Mouse (Mus musculus) thymus, postnatal 10 days (tissue): ENCODE measurements around the gene Ptpra.

Experiments used
- DNase-seq, 2 experiments: peaks; one replicate each; pipeline ENCODE4 v3.0.0; 2021; ENCODE audit warnings: low spot score in 2 of 2

The Ptpra gene

GRCm38 (mm10) chr2:130442162-130442561 is 7.9 kb upstream of the Ptpra start:
- DNase-seq: no peak

DNA sequence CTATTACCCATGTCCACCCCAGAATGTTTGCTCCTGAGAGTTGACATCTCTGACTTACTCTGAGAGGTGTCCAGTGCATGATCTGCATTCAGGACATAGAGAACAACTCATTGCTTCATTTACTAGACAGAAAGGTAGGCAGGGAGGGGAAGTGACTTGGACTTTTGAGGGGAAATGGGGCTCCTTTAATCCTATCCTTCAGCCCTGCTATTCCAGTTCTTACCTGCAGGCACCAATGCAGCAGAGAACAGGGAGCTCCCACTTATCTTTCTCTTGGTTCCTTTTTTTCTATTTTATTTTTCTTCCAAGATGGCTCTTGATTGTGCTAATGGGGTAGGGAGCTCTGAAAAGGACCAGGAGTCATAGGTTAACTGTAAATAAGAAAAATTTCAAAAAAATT is 1.6 kb upstream of the Ptpra start:
- DNase-seq: no peak

DNA sequence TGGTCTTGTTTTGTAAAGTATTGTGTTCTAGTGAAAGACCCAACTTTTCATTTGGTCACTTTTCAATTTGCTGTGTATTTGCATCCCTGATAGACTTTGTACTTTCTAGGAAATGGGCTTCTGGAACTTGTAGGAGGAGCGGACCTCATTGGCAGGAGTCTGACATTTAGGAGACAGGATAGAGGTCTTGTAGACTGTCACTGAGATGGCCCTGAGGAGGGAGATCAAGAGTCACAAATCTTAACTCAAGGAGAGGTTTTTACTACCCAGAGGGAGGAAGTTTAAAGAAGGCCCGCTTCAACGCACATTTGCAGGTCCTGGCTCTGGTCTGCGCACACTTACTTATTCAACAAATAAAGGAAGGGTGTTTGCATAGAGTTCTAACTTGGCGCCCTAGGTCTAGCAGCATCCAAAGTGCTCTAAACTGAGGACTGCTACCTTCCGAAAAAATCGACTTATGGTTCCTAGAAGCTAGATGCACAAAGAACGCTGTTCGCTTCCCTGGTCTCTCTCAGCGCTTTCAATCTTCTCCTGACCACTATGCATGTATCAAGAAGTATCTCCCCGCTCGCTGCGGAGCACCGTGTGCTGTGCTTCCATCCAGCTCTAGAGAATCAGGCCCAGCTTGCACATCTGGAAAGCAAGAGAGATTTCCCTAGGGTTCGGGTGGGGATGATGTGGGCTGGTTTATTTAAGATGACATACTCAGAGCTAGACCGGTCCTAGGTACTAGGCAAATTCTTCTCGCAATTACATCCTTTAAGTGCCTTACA is 871 bp upstream of the Ptpra start:
- no peak for DNase-seq

GRCm38 (mm10) chr2:130450434-130450796 is 337 bp downstream of the Ptpra start:
- DNase-seq: peak; percentile 56 to 59

GRCm38 (mm10) chr2:130451086-130451726 is 1.1 kb downstream of the Ptpra start:
- no peak for DNase-seq

- no peak for DNase-seq
These were observed 1.6 kb downstream of the Ptpra start for GRCm38 (mm10) chr2:130451727-130452090.

GRCm38 (mm10) chr2:130452266-130452665 is 2.2 kb downstream of the Ptpra start:
- DNase-seq: no peak

DNA sequence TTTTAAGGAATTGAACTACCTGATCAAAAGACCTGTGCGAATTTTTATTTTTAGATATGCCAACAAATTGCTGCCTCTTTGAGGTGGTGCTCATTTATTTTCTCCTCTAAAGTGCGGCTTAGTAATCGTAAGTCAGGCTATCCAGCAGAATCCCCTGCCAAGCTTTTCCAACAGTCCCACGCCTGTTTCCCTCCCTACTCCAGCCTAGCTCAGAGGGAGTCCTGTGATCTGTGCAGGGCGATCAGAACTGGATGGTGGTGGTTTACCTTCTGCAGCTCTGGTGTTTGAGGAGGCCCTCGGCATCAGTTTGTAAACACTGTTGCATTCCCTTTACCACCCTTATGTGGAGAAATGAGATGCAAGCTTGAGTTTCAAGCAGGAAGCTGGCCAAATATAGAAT is 3.3 kb downstream of the Ptpra start:
- no peak for DNase-seq

DNA sequence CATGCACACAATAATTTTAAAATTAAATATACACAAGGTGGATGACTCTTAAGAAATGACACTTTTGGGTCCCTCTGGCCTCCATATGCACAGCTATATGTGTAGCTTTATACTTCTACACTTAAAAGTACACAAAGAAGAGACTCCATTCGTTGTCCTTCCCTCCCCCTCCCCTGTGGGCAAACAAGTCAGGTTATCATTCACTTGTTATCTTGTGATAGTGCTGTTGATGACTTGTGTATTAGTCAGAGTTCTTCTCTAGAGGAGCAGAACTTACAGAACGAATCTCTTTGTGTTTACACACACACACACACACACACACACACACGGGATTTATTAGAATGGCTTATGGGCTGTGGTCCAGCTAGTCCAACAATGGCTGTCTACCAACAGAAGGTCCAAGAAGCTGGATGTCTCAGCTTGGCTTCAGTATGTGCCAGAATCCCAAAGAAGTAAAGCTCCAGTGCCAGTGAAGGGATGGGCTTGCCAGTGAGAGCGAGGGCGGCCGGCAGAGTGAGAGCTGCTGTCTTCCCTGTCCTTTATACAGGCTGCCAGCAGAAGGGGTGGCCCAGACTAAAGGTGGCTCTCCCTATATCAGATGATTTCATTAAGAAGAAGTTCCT is 4.8 kb downstream of the Ptpra start:
- DNase-seq: no peak

DNA sequence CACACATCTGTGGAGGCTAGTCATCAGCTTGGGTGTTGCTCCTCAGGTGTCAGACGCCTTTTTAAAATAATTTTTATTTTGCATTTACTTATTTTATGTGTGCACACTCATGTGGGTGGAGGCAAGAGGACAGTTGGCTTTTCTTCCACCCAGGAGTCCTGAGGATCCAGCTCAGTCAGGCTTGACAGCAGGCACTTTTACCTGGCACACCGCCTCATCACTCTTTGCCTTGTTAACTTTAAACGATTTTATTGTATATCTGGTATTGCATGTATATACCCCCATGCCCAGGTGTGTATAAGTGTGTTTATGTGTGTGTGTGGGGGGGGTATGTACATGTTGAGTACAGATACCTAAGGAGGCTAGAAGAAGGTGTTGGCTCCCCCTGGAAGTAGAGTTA is 7.8 kb downstream of the Ptpra start:
- DNase-seq: no peak

DNA sequence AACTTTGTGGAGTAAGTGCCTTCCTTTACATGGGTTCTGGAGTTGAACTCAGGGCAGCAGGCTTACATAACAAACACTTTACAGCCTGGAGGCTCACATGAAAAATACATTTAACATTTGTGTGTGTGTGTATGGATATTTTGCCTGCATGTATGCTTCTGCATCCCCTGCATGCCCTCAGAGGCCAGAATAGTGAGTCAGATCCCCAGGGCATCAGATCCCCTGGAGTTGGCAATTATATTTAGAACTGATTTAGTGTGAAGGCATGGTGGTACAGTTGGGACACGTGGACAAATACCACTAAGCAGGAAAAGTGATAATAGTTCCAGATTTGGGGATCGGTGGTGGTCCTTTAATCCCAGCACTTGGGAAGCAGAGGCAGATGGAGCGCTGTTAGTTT is 9.5 kb downstream of the Ptpra start:
- no peak for DNase-seq

DNA sequence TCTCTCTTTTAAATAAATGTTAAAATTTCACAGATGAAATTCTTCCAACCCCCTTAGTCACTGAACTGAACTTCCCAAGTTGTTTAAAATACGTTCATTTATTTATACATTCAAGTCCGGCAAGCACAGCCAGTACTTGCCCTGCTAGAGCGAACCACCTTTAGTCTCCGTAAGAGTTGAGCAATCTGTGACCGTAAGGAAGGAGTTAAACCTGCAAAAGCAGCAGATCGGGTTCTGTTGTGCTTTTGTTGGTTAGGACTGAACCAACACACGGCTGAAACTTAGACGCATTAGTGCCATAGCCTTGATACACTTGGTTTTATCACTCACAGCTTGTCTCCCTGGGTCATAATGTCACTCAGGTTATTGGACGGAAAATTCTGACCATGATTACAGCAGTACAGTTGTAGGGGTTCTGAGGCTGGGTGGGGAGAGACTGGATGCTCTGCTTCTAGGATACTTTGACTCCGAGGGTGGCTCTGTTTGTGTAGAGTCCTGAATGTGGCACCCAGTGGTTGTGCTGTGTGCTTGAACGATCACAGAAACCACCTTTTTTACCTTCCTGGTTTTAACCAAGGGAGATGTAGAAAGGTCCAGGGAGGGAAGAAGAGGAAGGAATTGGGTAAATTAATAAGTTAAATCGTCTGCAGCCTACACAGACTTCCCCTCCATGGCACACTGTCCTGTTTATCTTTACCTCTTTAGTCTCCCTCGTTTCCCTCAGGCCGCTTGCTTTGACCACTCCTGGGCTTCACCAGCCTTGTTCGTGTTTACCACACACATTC is 11.4 kb downstream of the Ptpra start:
- no peak for DNase-seq

GRCm38 (mm10) chr2:130466438-130466837 is 16.4 kb downstream of the Ptpra start:
- DNase-seq: no peak

GRCm38 (mm10) chr2:130469366-130469765 is 19.3 kb downstream of the Ptpra start:
- DNase-seq: no peak

- no peak for DNase-seq
These were observed 19.9 kb downstream of the Ptpra start for GRCm38 (mm10) chr2:130469935-130470334.

DNA sequence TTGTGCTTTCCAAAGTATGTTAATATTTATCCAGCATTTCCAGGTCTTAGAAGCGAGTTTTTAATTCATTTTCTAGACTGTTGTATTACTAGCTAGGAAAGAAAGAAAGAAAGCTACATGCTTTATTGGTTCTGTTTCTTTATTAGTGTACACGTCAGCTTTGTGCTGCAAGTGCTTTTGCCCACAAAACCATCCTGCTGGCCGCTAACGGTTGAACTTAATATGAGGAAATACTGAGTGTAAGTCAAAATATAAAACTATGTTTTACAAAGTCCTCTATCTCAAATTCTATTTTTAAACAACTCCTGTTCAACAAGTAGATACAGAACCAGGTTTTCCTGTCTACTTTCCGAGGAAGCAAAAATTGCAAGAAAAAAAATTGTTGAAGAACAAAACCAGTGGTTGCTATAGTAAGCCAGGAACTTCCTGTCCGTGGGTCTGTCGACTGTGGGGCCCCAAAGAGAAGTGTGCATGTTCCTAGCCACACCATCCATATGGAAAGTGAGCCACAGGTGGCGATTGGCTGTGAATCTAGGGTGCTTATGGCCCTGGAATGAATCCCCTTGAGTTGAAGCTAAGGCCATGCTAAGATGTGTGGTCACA is 22.9 kb downstream of the Ptpra start:
- DNase-seq: no peak

- no peak for DNase-seq
These were observed 25.7 kb downstream of the Ptpra start for GRCm38 (mm10) chr2:130475764-130476163.

DNA sequence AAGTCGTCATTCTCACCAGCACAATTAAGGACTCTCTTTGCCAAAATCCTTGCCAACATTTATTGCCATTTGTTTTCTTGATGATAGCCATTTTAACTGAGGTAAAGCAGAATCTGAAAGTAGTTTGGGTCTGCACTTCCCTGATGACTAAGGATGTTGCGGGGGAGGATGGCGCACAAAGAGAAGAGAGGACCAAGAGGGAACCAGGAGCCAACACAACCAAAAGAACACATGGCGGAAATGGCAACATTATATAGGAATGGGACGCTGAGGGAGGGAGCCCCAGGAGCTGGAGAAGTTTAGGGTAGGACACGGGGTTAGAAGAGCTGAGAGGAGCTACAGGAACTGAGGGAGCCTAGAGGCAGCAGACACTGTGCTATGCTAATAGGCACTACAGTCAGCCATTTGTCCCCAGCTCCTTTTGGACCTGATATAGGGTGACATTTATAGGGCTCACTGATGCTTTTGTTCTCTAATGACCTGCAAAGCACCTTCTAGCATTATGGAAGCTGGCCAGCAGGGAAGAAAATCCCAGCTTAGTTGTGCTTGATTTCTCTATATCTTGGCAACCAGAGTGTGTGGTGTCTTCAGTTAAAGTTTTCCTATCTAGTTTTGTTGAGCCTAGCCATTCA is 26.7 kb downstream of the Ptpra start:
- no peak for DNase-seq

- no peak for DNase-seq
These were observed 32.1 kb downstream of the Ptpra start for GRCm38 (mm10) chr2:130482177-130482576.

GRCm38 (mm10) chr2:130482700-130483099 is 32.6 kb downstream of the Ptpra start:
- no peak for DNase-seq

GRCm38 (mm10) chr2:130484206-130484605 is 34.1 kb downstream of the Ptpra start:
- DNase-seq: no peak

GRCm38 (mm10) chr2:130488002-130488401 is 37.9 kb downstream of the Ptpra start:
- no peak for DNase-seq
